Mouse (Mus musculus) E14TG2a.4 (cell line): Measurements from ENCODE around the gene Krtap7-1.

Experiments used
- CTCF ChIP-seq: conservative IDR thresholded peaks from 2 replicates; pipeline ENCODE4 v1.5.1; 2014; ENCODE audit warnings: low read length
- NANOG ChIP-seq: IDR thresholded peaks from 2 replicates; pipeline ENCODE4 v1.6.1; 2014; ENCODE audit warnings: borderline replicate concordance, low read length, mixed read lengths
- POU5F1 ChIP-seq: IDR thresholded peaks from 2 replicates; pipeline ENCODE4 v1.6.1; 2014; ENCODE audit warnings: low read length, borderline replicate concordance

DNA sequence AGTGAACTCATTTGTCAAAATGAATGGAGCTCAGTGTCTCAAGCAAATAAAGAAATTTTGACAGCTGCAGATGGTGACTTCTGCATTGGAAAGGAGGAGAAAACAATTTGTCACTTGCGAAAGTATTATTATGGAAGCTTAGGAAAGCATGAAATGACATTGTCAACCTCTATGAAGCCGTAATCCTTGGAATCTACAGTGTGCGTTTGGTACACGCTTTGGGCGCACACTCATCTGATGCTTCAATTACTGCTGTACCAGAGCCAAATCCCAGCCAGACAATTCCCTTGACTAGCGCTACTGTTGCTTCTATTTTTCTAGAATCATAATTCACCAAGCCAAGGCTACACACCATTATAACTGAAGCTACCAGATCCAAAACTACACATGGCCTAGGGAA, 29.2 kb upstream of the Krtap7-1 start:
- TF ChIP-seq CTCF (no peak), POU5F1 (no peak), NANOG (no peak)
